Mouse (Mus musculus) brain, adult 2 months (tissue): ENCODE measurements around the gene Zfp619.

Source experiments
- DNase-seq: peaks from one replicate; pipeline ENCODE4 v3.0.0; 2011; ENCODE audit warnings: low read depth, low spot score

The Zfp619 gene

GRCm38 (mm10) chr7:39517616-39518177 is at the start of gene Zfp619:
Gene Zfp619 (plus strand): TSS chr7:39517766.
- DNase-seq = peak; percentile 98

GRCm38 (mm10) chr7:39479013-39479412 is 38.6 kb upstream of the Zfp619 start:
- no peak for DNase-seq

GRCm38 (mm10) chr7:39484384-39484783 is 33.2 kb upstream of the Zfp619 start:
- DNase-seq = peak; percentile 37

- DNase-seq = peak; percentile 85
Observed at GRCm38 (mm10) chr7:39487159-39487853, 30.3 kb upstream of the Zfp619 start.

- DNase-seq = no peak
Observed at GRCm38 (mm10) chr7:39487854-39488205, 29.7 kb upstream of the Zfp619 start.

- DNase-seq = no peak
Observed at GRCm38 (mm10) chr7:39494646-39495045, 22.9 kb upstream of the Zfp619 start.

GRCm38 (mm10) chr7:39504100-39504499 is 13.5 kb upstream of the Zfp619 start:
- no peak for DNase-seq

- peak; percentile 20 for DNase-seq
Observed at GRCm38 (mm10) chr7:39518362-39518761, 796 bp downstream of the Zfp619 start.

- DNase-seq = peak; percentile 8
Observed at GRCm38 (mm10) chr7:39523703-39524424, 6.3 kb downstream of the Zfp619 start.

GRCm38 (mm10) chr7:39543151-39543550 is 25.6 kb downstream of the Zfp619 start:
- DNase-seq = no peak

GRCm38 (mm10) chr7:39544242-39545111 is 26.9 kb downstream of the Zfp619 start:
- DNase-seq = peak; percentile 95

GRCm38 (mm10) chr7:39545134-39545533 is 27.6 kb downstream of the Zfp619 start:
- no peak for DNase-seq

- peak; percentile 13 for DNase-seq
Observed at GRCm38 (mm10) chr7:39549336-39549735, 31.8 kb downstream of the Zfp619 start.

- DNase-seq = peak; percentile 98
Observed at GRCm38 (mm10) chr7:39551976-39552891, 34.7 kb downstream of the Zfp619 start.

GRCm38 (mm10) chr7:39552993-39553392 is 35.4 kb downstream of the Zfp619 start:
- DNase-seq = no peak

GRCm38 (mm10) chr7:39553871-39554270 is 36.3 kb downstream of the Zfp619 start:
- no peak for DNase-seq

GRCm38 (mm10) chr7:39580066-39580465 is 62.5 kb downstream of the Zfp619 start:
- no peak for DNase-seq

- DNase-seq = peak; percentile 4
Observed at GRCm38 (mm10) chr7:39580601-39581000, 63.0 kb downstream of the Zfp619 start.

GRCm38 (mm10) chr7:39586834-39587233 is 69.3 kb downstream of the Zfp619 start:
- peak; percentile 8 for DNase-seq

GRCm38 (mm10) chr7:39588037-39588436 is 70.5 kb downstream of the Zfp619 start:
- peak; percentile 4 for DNase-seq
